ENCODE assay signal across 16 mouse cellular contexts in genomic region chr5:23713401-23714335, GRCm38 (mm10). TPM values are rescaled to one million over a fixed set of nuclear protein-coding genes. Genes with fewer than 3 reads are reported as not detected.
DNase-seq lines count a peak whose midpoint lies in the region; ATAC-seq lines count a peak whose summit lies in the region.
"Had no signal": no experiment of that assay in that cellular context is flagged by ENCODE, and none has a peak within 500 bp of the region (broad histone marks: within the 10 kb centered on the region; RNA-seq: fewer than 3 reads in every experiment).

No protein-coding gene starts in this region.

- 89% methylated on average over 8 of the region's 8 CpGs for WGBS in hindbrain, embryonic 10.5 days
- WGBS in hindbrain, embryonic 11.5 days = 90% methylated on average over 8 of the region's 8 CpGs
- WGBS in neural tube, embryonic 12.5 days = 90% methylated on average over 8 of the region's 8 CpGs
- 87% methylated on average over 8 of the region's 8 CpGs for WGBS in neural tube, embryonic 15.5 days

- no peak overlapping the region for H3K9ac ChIP-seq in hindbrain, embryonic 11.5 days (ENCODE audit: low read depth, low read length)
- 0 out of 2 replicates have a peak overlapping the region, but pooled peaks have one; percentile 70 for H3K9ac ChIP-seq in neural tube, embryonic 12.5 days
- H3K9ac ChIP-seq in neural tube, embryonic 15.5 days (replicated peaks) = no peak overlapping the region

- ATAC-seq in hindbrain, embryonic 11.5 days (ENCODE audit: low FRiP score) = no peak
- no peak for ATAC-seq in neural tube, embryonic 12.5 days (ENCODE audit: low FRiP score, low read depth)
- no peak for ATAC-seq in neural tube, embryonic 15.5 days (ENCODE audit: low FRiP score)

- peaks cover 24% of the 10 kb centered on the region for H3K9me3 ChIP-seq in hindbrain, embryonic 10.5 days
- 0 out of 2 replicates have a peak, but pooled peaks cover 2% of the 10 kb centered on the region for H3K9me3 ChIP-seq in hindbrain, embryonic 11.5 days (ENCODE audit: control insufficient read depth, low read length)
- peaks cover 8% of the 10 kb centered on the region for H3K9me3 ChIP-seq in neural tube, embryonic 12.5 days
- peaks cover 5% of the 10 kb centered on the region; the same call in 1 of the 2 replicates for H3K9me3 ChIP-seq in neural tube, embryonic 15.5 days (replicated peaks)
- H3K9me3 ChIP-seq: G1E had no signal

- H3K27me3 ChIP-seq in hindbrain, embryonic 10.5 days (ENCODE audit: insufficient read depth, poor library complexity, severe bottlenecking) = no peaks in the 10 kb centered on the region
- H3K27me3 ChIP-seq in hindbrain, embryonic 11.5 days (ENCODE audit: control insufficient read depth, insufficient read depth, low read length) = no peaks in the 10 kb centered on the region
- H3K27me3 ChIP-seq in neural tube, embryonic 12.5 days (replicated peaks) = no peaks in the 10 kb centered on the region
- H3K27me3 ChIP-seq in neural tube, embryonic 15.5 days (replicated peaks) = no peaks in the 10 kb centered on the region
- H3K27me3 ChIP-seq in splenic B cell, adult 2 months (ENCODE audit: control insufficient read depth, insufficient read depth, low read length, poor library complexity, severe bottlenecking) = no peaks in the 10 kb centered on the region
- H3K27me3 ChIP-seq: lung, embryonic 15.5 days had no signal

- H3K4me1 ChIP-seq in hindbrain, embryonic 10.5 days (replicated peaks) = peaks cover 6% of the 10 kb centered on the region; the same call in 1 of the 2 replicates
- H3K4me1 ChIP-seq in hindbrain, embryonic 11.5 days (replicated peaks; ENCODE audit: control insufficient read depth, insufficient read depth, low read length) = no peaks in the 10 kb centered on the region
- H3K4me1 ChIP-seq in neural tube, embryonic 12.5 days = no peaks in the 10 kb centered on the region
- H3K4me1 ChIP-seq in neural tube, embryonic 15.5 days = peaks cover 4% of the 10 kb centered on the region; the same call in 1 of the 2 replicates
- H3K4me1 ChIP-seq: lung, embryonic 15.5 days had no signal

- peaks cover 26% of the 10 kb centered on the region for H3K36me3 ChIP-seq in hindbrain, embryonic 10.5 days
- peaks cover 14% of the 10 kb centered on the region; the same call in 1 of the 2 replicates for H3K36me3 ChIP-seq in hindbrain, embryonic 11.5 days (ENCODE audit: control insufficient read depth, insufficient read depth, low read length)
- H3K36me3 ChIP-seq in neural tube, embryonic 12.5 days = peaks cover 22% of the 10 kb centered on the region
- peaks cover 16% of the 10 kb centered on the region for H3K36me3 ChIP-seq in neural tube, embryonic 15.5 days
- H3K36me3 ChIP-seq in splenic B cell, adult 2 months (ENCODE audit: control insufficient read depth, insufficient read depth, low read length, poor library complexity, severe bottlenecking) = peaks cover 6% of the 10 kb centered on the region

- H3K27ac ChIP-seq in hindbrain, embryonic 10.5 days = peak overlapping the region; percentile 92
- no peak overlapping the region for H3K27ac ChIP-seq in hindbrain, embryonic 11.5 days (ENCODE audit: low read depth, low read length)
- H3K27ac ChIP-seq in neural tube, embryonic 12.5 days = no peak overlapping the region
- H3K27ac ChIP-seq in neural tube, embryonic 15.5 days (replicated peaks) = no peak overlapping the region
- H3K27ac ChIP-seq: kidney, postnatal 0 days; lung, embryonic 15.5 days had no signal

- no peak for DNase-seq in hindbrain, embryonic 10.5 days (ENCODE audit: low spot score)
- DNase-seq in hindbrain, embryonic 11.5 days (ENCODE audit: low spot score) = no peak
- DNase-seq in R1 (ENCODE audit: low read depth, low spot score) = peak; percentile 82
- DNase-seq in splenic B cell, adult 2 months (ENCODE audit: low read depth, low spot score) = peak; percentile 20
- no peak for DNase-seq in kidney, postnatal 36 days
- DNase-seq in c-Kit-positive CD71-positive TER-119-positive erythroid progenitor cells, embryonic 14.5 days (ENCODE audit: low spot score) = no peak
- DNase-seq: cerebellum, adult 8-10 months; heart, postnatal 36 days; left cerebral cortex, postnatal 4 days; retina, postnatal 1 day; thymus, postnatal 14 days had no signal

- H3K4me2 ChIP-seq in hindbrain, embryonic 11.5 days (replicated peaks; ENCODE audit: low read depth, low read length) = no peak overlapping the region
- H3K4me2 ChIP-seq in neural tube, embryonic 12.5 days (replicated peaks) = 0 out of 2 replicates have a peak overlapping the region, but pooled peaks have one; percentile 68
- H3K4me2 ChIP-seq in neural tube, embryonic 15.5 days = no peak overlapping the region

- H3K4me3 ChIP-seq in hindbrain, embryonic 10.5 days = peak overlapping the region; percentile 82; the same call in 1 of the 2 replicates
- no peak overlapping the region for H3K4me3 ChIP-seq in hindbrain, embryonic 11.5 days (ENCODE audit: low read depth, low read length)
- H3K4me3 ChIP-seq in neural tube, embryonic 12.5 days = no peak overlapping the region
- H3K4me3 ChIP-seq in neural tube, embryonic 15.5 days (replicated peaks) = no peak overlapping the region

RNA-seq across cellular contexts. Expression of gene Srpk2, which starts 29.3 kb away (rescaled TPM):
- polyA plus RNA-seq in hindbrain, embryonic 10.5 days (2016; fragmentation: Nextera tagmentation; extraction: Ambion mirVana) = 49.7 and 52.3 TPM in 2 replicates
- polyA plus RNA-seq in hindbrain, embryonic 11.5 days (2014; fragmentation: Nextera tagmentation; extraction: Ambion mirVana) = 60.0 and 69.0 TPM in 2 replicates
- 68.5 and 75.3 TPM in 2 replicates for polyA plus RNA-seq in neural tube, embryonic 12.5 days (2016; fragmentation: Nextera tagmentation; extraction: Ambion mirVana)
- 94.5 and 101 TPM in 2 replicates for polyA plus RNA-seq in neural tube, embryonic 15.5 days (2015; fragmentation: Nextera tagmentation; extraction: Ambion mirVana)

Comparison
In these comparisons a context has a peak if more than half of its experiments do, and no peak if none do; other contexts are left out.
1. DNase-seq: peak in R1 (single experiment) and splenic B cell, adult 2 months (single experiment); none in hindbrain, embryonic 10.5 days (single experiment), hindbrain, embryonic 11.5 days (single experiment), kidney, postnatal 36 days (0 of 2) and c-Kit-positive CD71-positive TER-119-positive erythroid progenitor cells, embryonic 14.5 days (single experiment).